Mouse (Mus musculus): ENCODE results near the gene Gldn. TPM values are rescaled to one million over a fixed set of nuclear protein-coding genes. Genes with fewer than 3 reads are reported as not detected.

Gldn gene
- total RNA-seq, 2 experiments from 2014 or later = 0.43 to 0.85 TPM

Other genes starting within 250 kb of the Gldn start
- under 1 TPM; 0.07 to 0.14 TPM for gene Tnfaip8l3, start 218.1 kb upstream of the Gldn start, total RNA-seq (2021)
- not detected for gene Cyp19a1, start 18.4 kb upstream of the Gldn start, total RNA-seq (2021)
- gene Dmxl2, start 215.1 kb downstream of the Gldn start, total RNA-seq (2021) = 1 to 10 TPM; 2.4 to 3.1 TPM

All from gastrocnemius, adult 18-20 months (tissue).